Mouse (Mus musculus): ENCODE measurements around the gene Gsg1.
A peak's percentile ranks its signal among the peaks of the same experiment; 100 is the strongest.

Gene Gsg1

DNA sequence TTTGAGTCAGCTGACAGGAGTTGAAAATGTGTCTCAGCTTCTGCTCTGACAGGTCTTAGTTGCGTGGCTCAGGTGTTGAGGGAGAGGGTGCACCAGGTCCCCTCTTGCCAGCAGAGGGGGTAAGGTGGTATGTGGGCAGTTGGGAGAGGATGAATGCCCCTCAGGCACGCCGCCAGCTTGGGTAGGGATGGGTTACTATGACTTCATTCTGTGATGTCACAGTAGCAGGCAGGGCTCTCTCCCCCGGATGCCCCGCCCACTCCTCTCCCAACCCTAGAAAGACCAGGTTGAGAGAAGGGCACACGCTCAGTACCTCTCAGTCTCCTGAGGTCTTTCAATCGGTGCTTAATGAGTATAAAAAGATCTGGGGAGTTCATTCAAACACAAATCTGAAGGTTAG is at the start of gene Gsg1:
TSS of gene Gsg1 (minus strand) at position 199 of the 400 bp plus-strand sequence.
- DNase-seq (ENCODE audit: low spot score in 2 of 2): no peak

DNA sequence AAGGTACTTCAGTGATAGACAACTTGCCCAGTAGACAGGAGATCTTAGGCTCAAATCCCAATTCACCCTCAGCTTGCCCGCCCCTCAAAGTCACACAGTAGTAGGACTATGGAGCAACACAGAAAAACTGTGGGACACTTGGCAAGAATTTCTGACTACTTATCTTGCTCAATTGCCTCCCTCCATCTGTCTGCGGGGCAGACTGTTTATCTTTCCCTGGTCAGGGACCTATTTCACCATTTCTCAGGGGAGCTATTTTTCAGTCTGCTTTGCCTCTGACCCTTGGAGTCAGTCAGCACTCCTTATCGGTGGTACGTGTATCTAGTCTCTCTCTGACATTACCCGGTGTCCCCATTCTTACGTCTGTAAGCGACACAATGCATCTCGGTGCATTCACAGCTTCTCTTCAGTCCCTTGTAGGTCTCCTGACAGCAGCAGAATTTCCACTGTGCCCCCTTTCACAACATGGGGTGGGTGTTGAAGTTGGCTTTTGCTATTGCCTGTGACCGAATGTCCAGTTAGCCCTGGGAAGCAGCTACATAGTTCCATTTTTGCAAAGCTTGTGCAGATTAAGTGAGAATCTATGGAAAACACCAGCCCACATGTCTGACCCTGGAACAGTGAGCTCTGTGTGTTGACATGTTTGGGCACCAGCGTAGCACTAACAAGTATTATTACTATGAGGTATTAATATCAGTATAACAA is 48.4 kb upstream of the Gsg1 start:
- no peak for DNase-seq (ENCODE audit: low spot score in 2 of 2)

DNA sequence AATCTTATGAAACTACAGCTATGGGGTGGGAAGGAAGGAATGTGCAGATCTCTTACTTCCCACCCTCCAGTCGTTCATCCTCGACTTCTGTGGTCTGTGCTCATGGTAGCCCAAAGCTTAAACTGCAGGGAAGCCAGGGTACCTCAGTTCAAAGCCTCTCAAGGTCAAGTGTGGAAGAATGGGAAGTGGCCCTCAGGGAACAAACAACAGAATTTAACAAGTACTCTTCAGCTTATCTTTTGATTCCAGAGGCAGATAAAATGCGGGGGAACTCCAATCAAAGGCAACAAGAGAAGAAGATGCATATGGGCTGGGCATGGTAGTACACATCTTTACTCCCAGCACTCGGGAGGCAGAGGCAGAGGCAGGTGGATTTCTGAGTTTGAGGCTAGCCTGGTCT is 46.3 kb upstream of the Gsg1 start:
- no peak for DNase-seq (ENCODE audit: low spot score in 2 of 2)

DNA sequence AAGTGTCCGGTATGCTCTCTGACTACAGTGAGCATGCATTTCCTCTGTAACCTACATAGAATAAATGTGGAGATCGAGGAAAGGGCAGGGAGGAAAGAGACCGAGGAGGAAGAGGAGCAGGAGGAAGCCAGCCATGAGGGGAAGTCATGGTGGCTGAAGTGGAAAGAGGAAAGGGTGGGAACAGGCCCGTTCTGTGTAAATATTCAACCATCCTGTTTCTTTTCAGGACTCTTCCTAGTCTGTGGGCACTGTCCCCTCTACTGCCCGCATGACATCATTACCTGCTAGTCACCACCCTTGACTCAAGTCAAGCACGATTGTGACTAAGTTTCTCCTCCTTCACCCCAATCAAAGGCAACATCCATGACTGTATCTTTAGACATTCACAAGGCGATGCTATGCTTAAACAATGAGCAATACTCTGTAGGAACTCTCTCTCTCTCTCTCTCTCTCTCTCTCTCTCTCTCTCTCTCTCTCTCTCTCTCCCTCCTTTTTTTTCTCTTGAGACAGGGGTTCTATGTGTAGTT is 44.9 kb upstream of the Gsg1 start:
- DNase-seq (ENCODE audit: low spot score in 2 of 2): no peak

DNA sequence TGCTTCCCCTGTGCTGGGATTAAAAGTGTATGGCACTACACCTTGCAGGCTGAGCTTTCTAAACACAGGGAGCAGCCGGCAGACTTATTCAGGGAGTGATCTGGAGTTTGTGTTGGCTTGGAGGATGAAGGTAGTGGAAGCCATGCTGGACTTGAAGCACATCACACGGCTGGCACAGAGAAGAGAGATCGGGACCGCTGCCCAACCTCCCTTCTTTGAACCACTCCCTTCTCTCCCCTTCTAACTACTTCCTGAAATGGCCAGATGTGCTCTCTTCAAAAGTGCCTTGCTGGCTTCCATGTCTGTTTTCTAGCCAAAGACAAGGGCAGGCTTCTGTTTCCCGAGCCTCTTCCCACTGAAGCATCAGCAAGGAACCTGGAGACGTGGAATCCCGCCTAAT is 43.4 kb upstream of the Gsg1 start:
- DNase-seq (ENCODE audit: low spot score in 2 of 2): no peak

DNA sequence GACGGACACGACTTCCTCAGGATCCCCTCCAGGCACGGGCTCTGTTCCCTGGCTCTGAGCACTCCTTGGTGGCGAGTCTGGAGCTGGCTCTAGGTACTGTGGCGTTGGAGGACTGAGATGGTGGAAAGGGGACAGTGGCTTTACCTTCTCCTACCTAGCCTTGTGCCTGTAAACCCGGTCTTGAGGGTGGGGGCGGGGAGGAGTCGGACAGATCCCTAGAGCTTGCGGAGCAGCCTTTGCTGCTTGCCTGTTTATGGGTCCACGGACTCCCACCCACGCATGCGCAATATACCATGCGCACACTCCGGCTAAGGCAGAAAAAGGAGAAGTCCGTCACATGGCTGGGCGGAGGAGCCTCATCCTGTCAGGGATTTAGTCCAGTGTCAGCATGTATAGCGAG is 42.1 kb upstream of the Gsg1 start:
- DNase-seq (ENCODE audit: low spot score in 2 of 2): no peak

DNA sequence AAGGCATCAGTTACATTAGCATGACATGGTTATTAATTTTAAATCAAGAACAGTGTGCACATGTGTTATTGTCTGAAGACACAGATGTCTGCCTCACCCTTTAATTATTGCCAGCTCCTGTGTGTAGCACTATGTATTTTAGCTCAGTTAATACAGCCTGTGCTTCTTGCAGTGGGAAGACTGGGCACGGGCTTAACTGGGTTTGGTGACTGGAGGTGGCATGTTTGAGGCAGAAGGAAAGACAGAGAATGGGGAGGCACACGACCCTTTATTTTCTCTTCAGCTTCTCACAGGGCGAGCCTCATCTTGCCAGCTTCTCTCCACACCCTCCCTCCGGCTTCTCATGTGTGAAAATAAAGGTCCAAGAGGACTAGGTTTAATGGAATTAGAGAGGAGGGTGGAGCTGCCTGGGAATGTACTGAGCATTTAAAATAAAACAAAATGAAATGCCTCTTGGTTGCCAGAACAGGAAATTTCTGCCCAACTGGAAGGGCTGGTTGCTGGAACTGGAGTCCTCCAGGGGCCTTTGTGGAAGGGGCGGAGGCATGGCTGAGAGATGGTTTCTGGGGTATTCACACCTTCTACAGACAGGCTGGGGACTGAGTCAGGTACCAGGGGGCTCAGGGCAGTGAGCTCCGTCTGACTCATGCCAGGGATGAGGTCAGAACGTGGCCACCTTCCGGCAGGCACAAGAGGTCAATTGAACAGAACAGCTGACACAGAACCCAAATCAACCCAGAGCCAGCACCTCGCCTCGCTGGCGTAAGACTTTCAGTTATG is 41.1 kb upstream of the Gsg1 start:
- DNase-seq (ENCODE audit: low spot score in 2 of 2): peak; percentile 44 to 58

DNA sequence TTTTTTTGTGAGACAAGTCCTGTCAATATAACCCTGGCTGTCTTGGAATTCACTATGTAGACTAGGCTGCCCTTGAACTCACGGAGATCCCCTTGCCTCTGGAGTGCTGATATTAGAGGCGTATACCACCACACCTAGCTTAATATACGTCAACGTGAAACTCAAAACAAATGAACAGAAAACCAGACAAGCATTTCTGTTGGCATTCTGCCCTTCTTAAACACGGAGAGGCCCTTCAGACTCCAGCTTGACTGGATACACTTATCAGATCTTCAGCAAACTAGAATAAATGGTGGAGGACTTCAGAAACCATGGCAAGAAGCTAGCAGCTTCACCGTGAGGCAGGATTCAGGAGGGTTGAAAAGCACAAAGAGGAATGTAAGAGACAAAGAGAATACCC is 40.0 kb upstream of the Gsg1 start:
- no peak for DNase-seq (ENCODE audit: low spot score in 2 of 2)

DNA sequence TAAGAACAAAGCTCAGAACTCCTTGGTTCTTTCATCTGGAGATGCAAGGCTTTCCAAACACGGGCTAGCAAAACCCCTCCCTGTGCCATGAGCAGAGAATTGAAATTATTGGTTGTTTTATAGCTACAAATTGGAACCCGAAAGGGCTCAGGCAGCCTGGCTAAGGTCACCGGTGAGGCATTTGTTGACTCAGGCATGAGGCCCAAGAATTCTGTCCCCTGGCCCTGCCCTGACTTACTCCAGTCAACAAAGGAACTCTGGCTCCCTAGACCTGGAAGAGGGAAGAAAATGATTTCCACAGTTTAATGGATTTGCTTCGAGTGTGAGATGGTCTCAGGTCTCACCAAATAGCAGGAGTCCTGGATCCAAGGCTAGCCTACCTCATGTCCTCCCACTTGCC is 38.2 kb upstream of the Gsg1 start:
- DNase-seq (ENCODE audit: low spot score in 2 of 2): no peak

DNA sequence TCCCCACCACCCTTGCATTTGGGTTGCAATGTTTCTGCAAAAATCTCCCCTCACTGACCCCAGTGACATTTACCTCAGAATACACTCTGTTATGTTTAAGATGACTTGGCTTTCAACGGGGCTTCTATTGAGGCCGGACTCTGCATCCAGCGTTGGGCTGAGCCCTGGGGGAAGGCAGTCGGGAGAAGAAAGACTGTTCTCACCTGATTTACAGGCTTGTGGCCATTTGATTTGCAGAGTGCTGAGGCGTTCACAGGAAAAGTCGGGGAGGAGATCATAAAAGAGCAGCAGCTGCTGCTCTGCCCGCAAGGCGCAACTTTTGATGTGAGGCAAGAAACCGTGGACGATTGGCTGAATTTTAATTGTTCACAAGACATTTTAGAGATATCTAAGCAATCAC is 25.7 kb upstream of the Gsg1 start:
- no peak for DNase-seq (ENCODE audit: low spot score in 2 of 2)

DNA sequence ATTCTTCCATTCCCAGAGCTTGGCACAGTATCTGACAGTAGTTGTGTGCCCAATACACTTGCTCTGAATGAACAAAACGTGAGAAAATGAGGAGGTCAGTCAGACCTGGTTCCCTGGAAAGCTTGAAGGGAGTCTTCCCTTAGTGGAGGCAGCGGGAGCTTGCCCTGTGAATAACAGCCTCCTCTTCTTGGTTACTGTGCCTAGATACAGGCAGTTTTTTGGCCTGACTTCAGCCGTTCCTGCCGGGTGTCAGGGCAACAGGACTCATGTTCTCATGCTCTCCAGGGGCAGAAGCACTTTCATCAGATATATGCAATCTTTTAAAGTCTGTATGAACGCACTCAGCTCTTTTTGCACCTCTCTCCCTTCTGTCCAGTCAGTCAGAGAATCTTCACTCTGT is 25.1 kb upstream of the Gsg1 start:
- DNase-seq (ENCODE audit: low spot score in 2 of 2): no peak

DNA sequence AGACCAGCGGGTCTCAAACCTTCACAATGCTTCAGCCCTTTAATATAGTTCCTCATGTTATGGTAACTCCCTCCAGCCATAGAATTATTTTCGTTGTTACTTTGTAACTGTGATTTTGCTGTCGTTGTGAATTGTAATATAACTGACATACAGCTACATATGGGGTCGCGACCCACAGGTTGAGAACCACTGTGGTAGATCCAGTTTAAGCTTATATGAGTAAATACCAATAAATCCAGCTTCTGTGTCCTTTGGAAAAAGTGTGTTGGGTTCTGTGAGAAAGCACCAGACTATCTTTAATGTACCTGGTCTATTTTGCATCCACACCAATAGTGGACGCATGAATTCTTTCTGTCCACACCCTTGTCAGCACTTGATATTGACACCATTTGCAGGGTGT is 24.2 kb upstream of the Gsg1 start:
- no peak for DNase-seq (ENCODE audit: low spot score in 2 of 2)

DNA sequence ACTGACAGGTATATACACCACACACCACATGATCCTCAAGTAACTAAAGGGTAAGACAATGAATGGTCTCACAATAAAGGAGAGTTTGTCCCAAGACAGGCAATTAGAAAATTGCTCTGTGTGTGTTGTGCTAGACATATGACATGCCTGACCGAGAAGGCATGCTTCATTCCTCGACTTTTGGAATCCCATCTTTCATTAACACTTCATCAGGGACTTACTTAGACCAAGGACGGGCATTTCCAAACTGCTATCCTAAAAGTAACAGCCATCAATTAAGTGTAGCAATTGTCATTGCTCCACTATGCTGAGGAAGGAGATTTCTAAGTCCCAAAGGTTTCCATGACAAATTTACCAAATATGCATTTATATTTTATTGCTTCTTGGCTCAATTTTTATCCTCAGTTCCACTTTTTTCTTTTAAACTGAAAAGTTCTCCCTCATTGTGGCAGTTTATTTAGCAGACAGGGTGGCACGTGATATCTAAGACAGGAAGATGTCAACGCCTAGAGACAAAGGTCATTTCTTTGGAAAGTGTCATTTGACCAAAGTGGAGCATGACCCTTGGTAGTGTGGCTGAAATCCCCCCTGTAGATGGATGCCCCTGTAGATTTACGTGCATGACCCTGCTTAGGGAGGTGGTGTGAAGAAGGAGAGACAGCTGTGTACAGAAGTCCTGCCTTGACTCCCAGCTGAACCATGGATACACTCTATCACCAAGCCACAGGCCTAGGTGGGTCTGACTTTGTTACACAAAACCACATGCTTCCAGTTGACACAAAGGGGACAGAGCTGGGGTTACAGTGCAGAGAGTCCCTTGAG is 22.5 kb upstream of the Gsg1 start:
- no peak for DNase-seq (ENCODE audit: low spot score in 2 of 2)

DNA sequence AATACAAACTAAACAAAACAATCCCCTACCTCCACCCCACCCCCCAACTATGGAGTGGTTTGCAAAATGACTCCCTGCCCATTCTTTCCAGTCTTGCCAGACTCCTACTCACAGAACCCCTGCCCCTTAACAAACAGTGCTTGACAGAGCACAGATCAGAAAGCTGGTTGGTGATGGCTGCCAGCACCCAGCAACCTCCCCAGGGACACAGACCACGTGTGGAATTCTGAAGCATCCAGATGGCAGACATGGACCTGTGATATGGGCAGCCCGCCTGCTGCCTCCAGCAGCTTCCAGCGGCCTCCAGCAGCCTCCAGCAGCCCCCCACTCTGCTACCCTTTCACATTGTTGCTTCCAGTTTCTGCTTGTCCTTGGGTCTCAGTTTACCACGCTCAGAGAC is 21.1 kb upstream of the Gsg1 start:
- DNase-seq (ENCODE audit: low spot score in 2 of 2): no peak

DNA sequence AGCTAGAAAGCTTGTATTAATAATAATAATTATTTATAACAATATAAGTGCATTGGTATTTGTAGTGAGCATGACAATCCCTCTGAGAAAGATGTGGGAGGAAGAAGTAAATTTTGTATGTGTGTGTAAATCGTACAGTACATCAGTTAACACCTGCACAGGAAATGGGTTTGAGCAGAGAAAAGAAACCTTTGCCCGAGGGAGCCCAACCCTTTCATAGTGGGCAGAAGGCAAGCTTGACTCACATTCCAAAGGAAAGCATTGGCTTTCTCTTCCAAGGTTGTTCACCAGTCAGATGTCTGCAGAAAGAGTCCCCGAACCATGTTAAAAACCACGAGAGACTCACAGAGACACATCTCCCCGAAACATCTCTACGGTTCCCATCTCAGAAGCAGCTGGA is 18.9 kb upstream of the Gsg1 start:
- DNase-seq (ENCODE audit: low spot score in 2 of 2): no peak

DNA sequence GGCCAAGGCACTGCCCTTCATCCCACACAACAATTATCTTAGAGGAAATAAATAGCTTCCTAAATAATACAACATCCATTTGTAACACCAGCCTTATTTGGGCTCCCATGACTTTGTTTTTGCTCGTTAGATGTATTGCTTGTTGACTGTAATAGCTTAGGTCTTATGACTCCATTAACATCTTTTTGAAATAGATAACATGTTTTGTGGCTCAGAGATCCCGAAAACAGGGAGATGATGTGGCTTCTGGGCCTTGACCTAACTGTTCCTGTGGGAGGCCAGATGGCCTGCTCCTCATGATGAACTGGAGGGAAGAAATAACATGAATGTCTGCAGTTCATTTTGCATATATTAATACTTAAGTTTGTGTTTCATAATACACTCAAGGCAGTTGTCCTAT is 17.6 kb upstream of the Gsg1 start:
- DNase-seq (ENCODE audit: low spot score in 2 of 2): no peak

DNA sequence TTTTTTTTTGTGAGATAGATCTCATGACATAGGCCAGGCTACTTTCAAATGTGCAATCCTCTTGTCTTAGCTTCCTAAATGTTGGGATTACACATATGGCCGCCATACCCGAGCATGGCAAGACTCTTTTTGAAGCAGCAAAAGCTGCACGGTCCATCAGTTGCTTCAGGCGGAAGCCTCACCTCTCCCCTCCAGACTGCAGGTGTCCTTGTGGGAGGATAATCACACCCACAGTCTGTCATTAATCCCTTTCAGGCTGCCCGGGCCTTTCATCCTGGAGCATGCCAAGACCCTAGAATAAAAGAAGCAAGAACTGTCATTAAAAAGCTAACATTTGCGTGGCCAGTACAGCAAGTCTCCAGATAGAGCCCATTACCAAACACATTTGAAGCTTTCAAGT is 15.5 kb upstream of the Gsg1 start:
- DNase-seq (ENCODE audit: low spot score in 2 of 2): no peak

DNA sequence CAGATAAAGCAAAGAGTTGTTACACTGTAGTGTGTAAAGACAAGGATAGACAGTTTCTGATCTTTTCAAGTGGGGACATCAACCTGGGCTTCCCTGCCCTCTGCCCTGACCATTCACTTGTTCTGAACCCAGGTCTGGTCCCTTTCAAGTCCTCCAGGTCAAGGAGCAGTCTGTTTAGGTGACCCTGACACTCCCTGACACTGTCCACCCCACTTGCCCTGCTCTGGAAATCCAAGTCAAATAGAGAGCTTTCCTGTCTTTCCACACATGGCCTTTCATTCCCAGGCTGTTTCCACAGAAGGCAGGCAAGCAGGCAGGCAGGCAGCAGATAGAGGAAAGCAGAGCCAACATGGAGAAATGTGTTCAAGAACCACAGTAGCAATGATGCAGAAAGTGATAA is 14.2 kb upstream of the Gsg1 start:
- no peak for DNase-seq (ENCODE audit: low spot score in 2 of 2)

DNA sequence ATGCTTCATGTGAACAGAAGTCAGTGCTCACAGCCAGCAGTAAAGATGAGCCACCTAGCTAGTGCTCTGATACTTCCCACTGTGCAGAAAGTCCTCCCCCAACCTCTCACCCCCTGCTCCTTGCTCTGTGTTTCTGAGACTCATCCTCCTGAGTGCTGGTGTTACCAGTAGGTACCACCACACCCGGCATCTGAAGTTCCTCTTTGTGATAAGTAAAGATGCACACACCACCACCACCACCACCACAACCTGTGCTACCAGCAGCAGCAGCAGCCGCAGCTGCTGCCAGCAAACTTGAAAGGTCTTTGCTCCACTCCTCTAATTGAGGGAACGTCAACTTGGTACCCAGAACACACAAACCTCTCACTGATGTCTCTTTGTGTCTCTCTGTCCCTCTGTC is 13.1 kb upstream of the Gsg1 start:
- DNase-seq (ENCODE audit: low spot score in 2 of 2): no peak

DNA sequence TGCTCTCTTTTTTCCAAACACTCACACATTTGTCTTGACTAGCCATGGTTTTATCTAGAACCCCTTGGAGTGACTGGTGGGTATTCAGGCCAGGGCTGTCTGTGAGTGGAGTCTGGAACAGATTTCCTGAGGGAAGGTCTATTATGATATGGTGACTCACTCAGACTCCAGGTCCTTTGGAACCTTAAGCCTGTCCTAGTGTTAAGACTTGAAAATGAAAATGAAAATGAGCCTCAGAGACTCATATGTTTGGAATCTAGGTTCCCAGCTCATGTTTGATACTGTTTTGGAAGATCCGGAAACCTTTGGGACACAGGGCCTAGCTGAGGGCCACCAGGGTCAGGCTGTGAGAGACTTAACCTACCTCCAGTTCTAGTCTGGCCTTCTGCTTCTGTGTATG is 11.9 kb upstream of the Gsg1 start:
- no peak for DNase-seq (ENCODE audit: low spot score in 2 of 2)

DNA sequence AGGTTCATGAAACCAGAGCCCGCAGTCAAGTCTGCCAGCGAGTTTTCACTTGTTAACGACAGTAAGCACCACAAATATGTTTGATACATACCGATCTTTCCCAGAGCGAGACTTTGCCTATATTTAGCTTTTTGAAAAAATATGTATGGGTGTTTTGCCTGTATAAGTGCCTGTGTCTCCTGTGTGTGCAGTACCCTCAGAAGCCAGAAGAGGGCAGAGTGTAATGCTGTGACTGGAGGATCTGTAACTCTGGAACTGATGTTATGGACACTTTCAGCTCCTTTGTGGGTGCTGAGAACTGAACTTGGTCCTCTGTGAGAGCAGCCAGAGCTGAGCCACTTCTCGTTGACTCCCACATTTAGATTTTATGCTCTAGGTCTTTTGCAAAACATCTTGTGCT is 10.0 kb upstream of the Gsg1 start:
- no peak for DNase-seq (ENCODE audit: low spot score in 2 of 2)

DNA sequence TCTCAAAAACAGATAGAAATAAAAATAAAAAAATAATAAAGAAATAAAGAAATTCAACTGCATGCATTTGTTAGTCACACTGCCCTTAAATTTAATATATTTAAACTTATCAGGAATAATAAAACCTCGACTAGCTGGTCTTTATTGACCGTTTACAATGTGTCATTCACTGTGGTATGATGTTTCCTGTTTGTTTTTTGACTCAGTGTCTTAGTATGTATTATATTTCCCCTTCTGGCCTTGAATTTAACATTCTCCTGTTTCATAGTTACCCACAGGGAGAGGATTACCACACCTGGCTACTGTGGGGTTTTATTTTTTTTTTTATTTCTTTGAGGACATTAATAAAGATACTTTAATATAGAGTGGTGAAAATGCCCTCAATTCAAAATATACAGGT is 8.4 kb upstream of the Gsg1 start:
- DNase-seq (ENCODE audit: low spot score in 2 of 2): no peak

DNA sequence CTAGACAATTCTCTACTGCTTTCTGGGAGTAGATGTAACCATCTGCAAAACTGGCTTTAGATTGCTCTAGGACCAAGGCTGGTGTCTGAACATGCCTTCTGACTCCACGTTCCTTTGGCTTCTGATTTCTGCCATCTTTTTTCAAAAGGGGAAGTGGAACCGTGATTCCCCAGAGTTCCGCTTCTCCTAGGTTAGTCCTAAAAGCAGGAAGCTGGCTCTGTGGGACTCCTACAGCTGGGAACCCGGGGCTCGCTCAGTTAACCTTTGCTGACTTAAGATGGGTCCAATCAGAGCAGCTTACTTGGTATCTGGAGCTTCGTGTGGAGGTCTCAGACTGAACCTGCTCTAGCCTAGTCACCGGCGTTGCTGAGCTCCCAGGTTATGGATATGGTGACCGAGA is 7.0 kb upstream of the Gsg1 start:
- no peak for DNase-seq (ENCODE audit: low spot score in 2 of 2)
